Mouse (Mus musculus) Muller cell, postnatal 12 days (primary cell): ENCODE results near the gene Rab2b.
"Not testable (repeated sequence)": the region's sequence is repeated elsewhere in the genome, so short reads cannot be mapped to it uniquely, and the experiment has no call there.

Source experiments
- DNase-seq: peaks from one replicate; pipeline ENCODE4 v3.0.0-alpha.2; 2015; ENCODE audit errors: inconsistent ontology term

The Rab2b gene

GRCm38 (mm10) chr14:52278932-52279746 is at the start of gene Rab2b, which contains the start of gene Tox4:
TSS of gene Rab2b (minus strand) at chr14:52279545.
TSS of gene Tox4 (plus strand) at chr14:52279146.
- DNase-seq = peak; percentile 100

- no peak for DNase-seq
Observed at GRCm38 (mm10) chr14:52327910-52328812, 48.8 kb upstream of the Rab2b start, which contains the start of gene Sall2. TSS of gene Sall2 (minus strand) at chr14:52328762.

GRCm38 (mm10) chr14:52327375-52327901 is 48.1 kb upstream of the Rab2b start:
- peak; percentile 39 for DNase-seq

DNA sequence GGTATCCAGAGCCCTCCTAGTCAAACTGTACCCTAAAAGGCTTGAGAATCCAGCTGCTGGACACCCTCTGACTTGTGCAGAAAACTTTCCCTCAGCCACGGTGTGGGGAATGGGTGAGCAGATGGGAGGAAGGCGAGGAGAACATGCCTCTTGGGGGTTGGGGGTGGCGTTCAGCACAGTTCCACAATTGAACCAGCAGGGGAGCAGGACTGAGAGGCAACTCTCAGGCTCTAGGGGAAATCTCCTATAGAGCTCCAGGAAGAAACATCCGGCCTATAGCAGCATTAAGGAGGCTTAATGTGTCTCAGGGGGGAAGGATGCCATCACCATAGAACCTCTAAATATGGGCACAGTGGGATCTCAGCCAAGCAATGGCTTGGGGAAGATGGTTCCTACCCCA is 46.5 kb upstream of the Rab2b start:
- DNase-seq = no peak

- DNase-seq = no peak
Observed at GRCm38 (mm10) chr14:52319361-52319760, 40.0 kb upstream of the Rab2b start.

- DNase-seq = peak; percentile 58
Observed at GRCm38 (mm10) chr14:52316441-52317225, 37.3 kb upstream of the Rab2b start.

GRCm38 (mm10) chr14:52315792-52316440 is 36.6 kb upstream of the Rab2b start:
- DNase-seq = peak; percentile 77

GRCm38 (mm10) chr14:52315283-52315780 is 36.0 kb upstream of the Rab2b start:
- DNase-seq = no peak

DNA sequence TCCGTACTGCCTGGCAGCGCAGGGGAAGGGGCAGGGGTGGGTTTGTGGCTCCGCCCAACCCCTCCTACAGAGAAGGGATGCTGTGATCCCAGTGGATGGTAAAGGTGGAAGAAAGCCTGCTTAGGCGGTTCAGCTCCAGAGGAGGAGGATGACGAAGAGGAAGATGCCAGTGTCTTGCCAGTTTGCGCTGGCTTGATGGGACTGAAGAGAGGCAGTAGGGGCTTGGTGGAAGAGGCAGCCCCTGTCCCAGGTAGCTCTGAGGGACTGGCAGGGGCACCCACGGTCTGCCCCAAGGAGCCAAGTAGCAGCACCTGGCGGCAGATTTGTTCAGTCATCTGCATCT is 35.4 kb upstream of the Rab2b start:
- no peak for DNase-seq

DNA sequence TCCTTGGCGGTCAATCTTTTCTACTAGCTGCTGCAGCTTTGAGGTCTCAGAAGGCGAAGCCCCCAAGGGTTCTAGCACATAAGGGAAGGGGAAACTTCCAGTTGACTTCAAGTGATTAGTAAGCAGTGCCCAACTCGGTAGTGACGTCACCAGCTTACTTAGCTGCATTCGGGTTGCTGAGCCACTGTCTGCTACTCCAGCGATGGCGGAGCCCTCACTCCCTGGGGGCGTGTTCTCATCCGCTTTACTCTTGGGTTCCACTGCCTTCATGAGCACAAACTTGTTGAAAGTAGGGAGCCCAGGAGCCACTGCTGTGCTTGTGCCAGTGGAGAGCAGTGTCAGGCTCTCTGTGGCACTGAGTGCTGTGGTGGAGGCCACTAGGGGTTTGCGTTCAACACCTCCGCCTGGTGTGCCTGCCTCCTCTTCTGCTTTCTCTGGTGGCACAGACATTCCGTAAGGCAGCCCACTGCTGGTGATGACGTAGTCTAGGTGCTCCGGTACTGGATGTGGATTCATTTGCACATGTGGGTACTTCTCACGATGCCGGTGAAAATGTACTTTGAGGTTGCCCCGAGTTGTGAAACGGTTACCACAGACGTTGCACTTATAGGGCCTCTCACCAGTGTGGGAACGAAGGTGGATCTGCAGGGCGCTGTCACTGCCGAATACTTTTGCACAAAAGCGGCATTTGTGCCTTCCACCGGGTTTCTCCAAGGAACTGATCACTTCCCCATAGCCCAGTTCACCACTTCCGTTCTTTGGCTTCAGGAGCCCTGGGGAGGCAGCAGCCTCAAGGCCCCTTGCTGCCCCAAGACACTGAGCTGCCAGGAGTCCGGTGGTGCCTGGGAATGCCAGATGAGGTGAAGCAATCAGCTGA is 34.8 kb upstream of the Rab2b start:
- no peak for DNase-seq

DNA sequence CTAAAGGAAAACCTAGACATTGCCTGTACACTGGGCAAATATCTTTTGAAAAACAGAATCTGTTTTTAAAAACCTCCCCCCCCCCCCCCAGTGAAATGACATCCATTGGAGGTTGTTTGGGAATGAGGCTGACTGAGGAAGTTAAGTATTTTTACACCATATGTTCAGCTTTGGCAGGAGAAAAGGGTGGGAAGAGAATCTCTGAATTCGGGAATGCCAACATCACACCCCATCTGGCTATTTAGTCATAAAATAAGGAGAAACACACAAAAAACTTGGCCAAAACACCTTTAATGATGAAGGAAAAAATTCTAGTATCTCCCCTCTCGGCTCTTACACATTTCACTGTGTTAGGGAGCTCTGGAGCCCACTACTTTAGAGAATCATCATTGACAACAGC is 31.6 kb upstream of the Rab2b start:
- DNase-seq = no peak

DNA sequence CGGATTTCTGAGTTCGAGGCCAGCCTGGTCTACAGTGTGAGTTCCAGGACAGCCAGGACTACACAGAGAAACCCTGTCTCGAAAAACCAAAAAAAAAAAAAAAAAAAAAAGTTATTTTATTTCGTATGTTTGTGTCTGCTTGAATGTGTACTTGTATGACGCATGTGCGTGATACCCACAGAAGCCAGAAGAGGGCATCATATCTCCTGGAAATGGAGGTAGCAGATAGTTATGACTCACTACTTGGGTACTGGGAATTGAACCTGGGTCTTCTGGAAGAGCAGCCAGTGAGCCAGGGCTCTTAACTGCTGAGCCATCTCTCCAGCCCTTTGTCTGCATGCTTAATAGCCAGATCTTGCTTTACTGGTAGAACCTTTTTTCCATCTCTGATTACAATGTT is 31.0 kb upstream of the Rab2b start:
- not testable (repeated sequence) for DNase-seq

GRCm38 (mm10) chr14:52306100-52306499 is 26.8 kb upstream of the Rab2b start:
- DNase-seq = no peak

DNA sequence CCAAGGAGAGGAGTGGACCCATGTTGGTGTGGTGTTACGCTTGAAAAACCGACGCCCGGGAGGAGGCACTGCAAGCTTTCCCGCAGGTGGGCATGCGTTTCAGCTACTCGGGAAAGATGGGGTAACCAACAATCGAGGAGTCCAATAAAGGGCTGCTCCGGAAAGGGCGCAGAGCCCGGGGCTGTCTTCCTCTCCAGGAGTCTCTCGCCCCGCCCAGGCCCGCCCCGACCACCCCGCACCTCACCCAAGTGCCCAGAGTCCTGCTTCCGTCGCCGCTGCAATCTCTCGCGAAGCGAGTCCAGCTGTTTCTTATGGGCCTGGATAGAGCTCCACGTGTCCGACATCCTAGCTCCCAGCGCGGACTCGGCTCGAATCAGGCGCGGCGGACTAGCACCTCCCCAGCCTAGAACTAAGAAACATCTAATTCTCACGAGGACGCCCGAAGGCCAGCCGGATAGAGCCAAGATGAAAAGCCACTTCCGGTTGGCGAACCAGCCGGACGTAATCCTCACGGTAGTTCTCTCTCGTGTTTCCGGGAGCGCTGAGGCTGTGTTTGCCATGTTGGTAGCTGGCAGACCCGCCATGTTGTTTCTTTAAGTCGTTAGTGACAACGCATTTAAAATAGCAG is 25.4 kb upstream of the Rab2b start, which contains the start of gene Mettl3:
Gene Mettl3 (minus strand): TSS at position 485 of the 628 bp plus-strand sequence.
- peak; percentile 90 for DNase-seq

- not testable (repeated sequence) for DNase-seq
Observed at GRCm38 (mm10) chr14:52303517-52303916, 24.2 kb upstream of the Rab2b start.

DNA sequence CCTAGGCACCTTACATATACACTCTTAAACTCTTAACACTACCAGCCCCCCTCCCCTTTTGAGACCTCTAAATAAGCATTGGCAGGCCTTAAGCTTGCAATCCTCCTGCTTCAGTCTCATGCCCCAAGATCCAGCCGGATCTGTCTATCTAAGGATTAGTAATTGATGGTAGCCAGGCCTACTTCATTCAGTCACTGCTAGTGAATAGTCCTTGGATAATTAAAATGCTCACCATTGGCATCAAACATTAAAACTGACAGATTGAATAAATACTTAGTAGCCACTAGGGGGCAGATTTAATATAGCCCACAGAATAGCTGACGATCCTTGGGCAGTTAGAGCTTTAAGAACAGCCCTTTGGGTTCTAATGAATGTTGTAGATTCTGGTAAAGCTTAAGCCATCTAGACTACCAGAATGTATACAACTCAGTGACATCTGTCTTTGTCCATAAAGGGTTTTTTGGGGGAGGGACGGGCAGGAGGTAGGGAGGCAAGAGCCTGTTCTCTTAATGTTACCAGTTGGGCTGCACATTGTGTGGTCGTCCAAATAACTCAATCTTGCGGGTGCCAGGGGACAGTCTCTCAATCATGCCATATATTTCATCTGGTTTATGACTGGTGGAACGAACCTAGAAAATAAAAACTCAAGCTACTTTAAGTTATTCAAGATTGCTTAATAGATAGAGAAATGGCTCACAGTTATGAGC is 16.4 kb upstream of the Rab2b start:
- DNase-seq = peak; percentile 27

DNA sequence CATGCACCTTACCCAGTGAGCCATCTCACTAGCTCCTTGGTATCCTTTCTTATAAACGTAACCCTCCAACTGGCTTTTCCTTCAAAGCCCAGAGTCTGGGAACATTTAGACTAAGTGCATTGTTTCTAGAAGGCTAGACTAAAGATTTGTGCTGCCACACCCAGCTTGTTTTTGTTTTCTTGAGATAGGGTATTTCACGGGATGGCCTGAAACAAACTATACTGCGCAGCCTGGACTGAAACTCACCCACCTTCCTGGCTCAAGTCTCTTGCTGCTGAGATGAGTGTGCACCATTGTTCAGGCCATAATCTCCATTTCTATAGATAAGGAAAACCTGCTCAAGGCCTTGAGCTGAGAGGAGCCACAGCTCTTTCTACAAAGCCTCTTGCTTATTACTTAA is 4.8 kb upstream of the Rab2b start:
- DNase-seq = no peak

- DNase-seq = no peak
Observed at GRCm38 (mm10) chr14:52283629-52284028, 4.3 kb upstream of the Rab2b start.

DNA sequence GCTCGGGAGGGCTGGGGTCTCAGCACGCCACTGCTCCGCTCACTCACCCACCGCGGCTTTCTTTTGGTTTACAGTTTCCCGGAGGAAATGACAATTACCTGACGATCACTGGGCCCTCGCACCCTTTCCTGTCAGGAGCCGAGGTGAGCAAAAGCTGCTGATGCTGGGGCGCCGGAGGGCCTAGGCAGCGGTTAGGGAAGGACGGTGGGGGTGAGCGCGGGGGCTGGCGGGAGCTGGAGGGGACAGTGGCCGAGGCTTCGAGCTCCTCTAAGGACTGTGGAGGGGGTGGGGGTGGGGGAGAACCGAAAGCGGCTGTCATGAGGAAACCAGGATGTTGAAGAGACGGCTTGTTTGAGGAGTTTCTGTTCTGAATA is 389 bp upstream of the Rab2b start:
- DNase-seq = peak; percentile 71
